Mouse (Mus musculus): ENCODE measurements at regions not wholly inside any gene's neighbourhood (a gene's known extent, or its start where the extent isn't known, plus 50 kb on each side); places are given as distances from the start of the nearest gene placed in this dataset.

DNA sequence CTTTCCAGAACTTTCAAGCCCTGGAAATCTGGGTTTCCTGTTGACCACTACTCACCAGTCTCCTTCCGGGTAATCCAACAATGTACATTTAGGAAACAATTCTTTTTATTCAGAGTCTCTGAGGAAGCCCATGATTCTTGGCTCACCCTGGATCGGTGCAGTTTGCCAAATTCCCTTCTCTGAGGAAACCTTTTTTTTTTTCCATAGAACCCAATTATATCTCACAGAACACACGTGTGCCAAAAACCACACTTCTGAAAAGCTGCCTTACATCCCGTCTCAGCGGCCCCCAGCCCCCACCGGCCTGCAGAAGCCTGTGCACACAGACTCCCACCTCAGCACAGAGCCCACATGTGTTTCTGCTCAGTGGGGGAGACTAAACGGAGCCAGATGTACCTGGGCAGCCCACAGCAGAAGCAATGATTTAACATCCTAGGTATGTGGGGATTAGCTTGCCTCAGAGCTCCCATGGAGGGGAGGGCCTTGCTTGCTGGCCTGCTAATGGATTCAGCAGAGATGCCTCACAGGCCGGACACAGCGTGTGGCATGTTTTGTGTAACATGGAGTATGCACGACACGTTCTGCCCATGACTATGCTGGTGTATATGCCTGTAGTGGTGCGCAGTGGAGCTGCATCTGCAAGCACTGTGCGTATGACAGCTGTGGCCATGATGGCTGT is 413.7 kb downstream of the Rps24 start:
- TF ChIP-seq EP300 (IDR thresholded peaks at IDR 0.05; ENCODE audit: insufficient read depth, low read depth, low read length) (no peak), CTCF (IDR thresholded peaks at IDR 0.05; ENCODE audit: low read depth, low read length) (no peak), POLR2A (IDR thresholded peaks at IDR 0.05; ENCODE audit: insufficient read depth, low read length) (no peak)
